9 mouse cellular contexts compared by ENCODE assay signal in genomic region chr17:17394336-17394735, GRCm38 (mm10). TPM values are rescaled to one million over a fixed set of nuclear protein-coding genes. Genes with fewer than 3 reads are reported as not detected.
A peak's percentile ranks its signal among the peaks of the same experiment; 100 is the strongest.
DNase-seq lines count a peak whose midpoint lies in the region; ATAC-seq and TF ChIP-seq lines count a peak whose summit lies in the region.
"Had no signal": no experiment of that assay in that cellular context is flagged by ENCODE, and none has a peak within 500 bp of the region (broad histone marks: within the 10 kb centered on the region; RNA-seq: fewer than 3 reads in every experiment).

No protein-coding gene starts in this region.

- no peak overlapping the region for H3K4me3 ChIP-seq in heart, postnatal 0 days (ENCODE audit: low read depth, low read length)
- no peak overlapping the region for H3K4me3 ChIP-seq in thymus, adult 2 months (ENCODE audit: control insufficient read depth, insufficient read depth, low read length)
- H3K4me3 ChIP-seq: erythroblast, embryonic 14.5 days had no signal

- H3K9ac ChIP-seq in heart, postnatal 0 days (replicated peaks; ENCODE audit: low read depth, low read length): no peak overlapping the region

- no peaks in the 10 kb centered on the region for H3K9me3 ChIP-seq in heart, postnatal 0 days (replicated peaks; ENCODE audit: control insufficient read depth, low read length)

- no peak overlapping the region for H3K4me2 ChIP-seq in heart, postnatal 0 days (ENCODE audit: low read depth, low read length)

- no peaks in the 10 kb centered on the region for H3K4me1 ChIP-seq in heart, postnatal 0 days (ENCODE audit: control insufficient read depth, insufficient read depth)
- no peaks in the 10 kb centered on the region for H3K4me1 ChIP-seq in thymus, adult 2 months (replicated peaks; ENCODE audit: control insufficient read depth, insufficient read depth, low read length)

- H3K27ac ChIP-seq in heart, postnatal 0 days (ENCODE audit: low read depth): no peak overlapping the region
- H3K27ac ChIP-seq in thymus, adult 2 months (ENCODE audit: control insufficient read depth, insufficient read depth, low read length): no peak overlapping the region

- peak; percentile 84 for ATAC-seq in CD4-positive, CD25-positive, alpha-beta regulatory T cell, adult 4 months
- no peak for ATAC-seq in heart, postnatal 0 days (ENCODE audit: insufficient read depth, low read depth)
- peak; percentile 95 for ATAC-seq in neutrophil, adult 5-6 weeks (ENCODE audit: extremely low read depth, insufficient number of reproducible peaks, low FRiP score, poor library complexity, severe bottlenecking)

- H3K27me3 ChIP-seq in heart, postnatal 0 days (ENCODE audit: control insufficient read depth, insufficient read depth, low read length): no peaks in the 10 kb centered on the region
- no peaks in the 10 kb centered on the region for H3K27me3 ChIP-seq in thymus, adult 2 months (ENCODE audit: control insufficient read depth, insufficient read depth, low read length)

- no peak for TF ChIP-seq POLR2A in thymus, adult 2 months (IDR thresholded peaks at IDR 0.05; ENCODE audit: control insufficient read depth, extremely low read depth, insufficient read depth, low read length, poor library complexity)

- peak; percentile 82 for TF ChIP-seq CTCF in heart, postnatal 0 days (IDR thresholded peaks at IDR 0.05; ENCODE audit: low read depth)
- no peak for TF ChIP-seq CTCF in thymus, adult 2 months (IDR thresholded peaks at IDR 0.05; ENCODE audit: borderline replicate concordance, control insufficient read depth, extremely low read depth, insufficient read depth, low read length, poor library complexity)

- 30% methylated on average over 4 of the region's 4 CpGs for WGBS in heart, postnatal 0 days
- WGBS in thymus, adult 2 months: 25% methylated on average over 4 of the region's 4 CpGs

- H3K36me3 ChIP-seq in heart, postnatal 0 days (replicated peaks; ENCODE audit: control insufficient read depth, insufficient read depth, low read length): peaks cover 32% of the 10 kb centered on the region
- H3K36me3 ChIP-seq in thymus, adult 2 months (ENCODE audit: control insufficient read depth, insufficient read depth, low read length): peaks cover 5% of the 10 kb centered on the region; the same call in 1 of the 2 replicates

- peak; percentile 74 for DNase-seq in adrenal gland, adult 2 months
- DNase-seq in embryo, embryonic 11 days: peak; percentile 84
- DNase-seq in heart, postnatal 0 days (ENCODE audit: low spot score): peak; percentile 73
- peak; percentile 72 to 89 for DNase-seq in kidney, postnatal 36 days
- peak; percentile 59 to 66 for DNase-seq in lung, adult 18-20 months
- DNase-seq in thymus, adult 2 months: peak; percentile 75

- TF ChIP-seq EP300 in heart, postnatal 0 days (IDR thresholded peaks at IDR 0.05; ENCODE audit: low read depth): no peak

RNA-seq across cellular contexts. Expression of gene Lix1, which starts 8.1 kb away (rescaled TPM):
- polyA plus RNA-seq in CD4-positive, CD25-positive, alpha-beta regulatory T cell, adult 4 months (2017; shearing (Covaris generic)): under 1 TPM; 0.30 to 0.32 TPM
- 10 to 100 TPM in 1 of 2 experiments, 1 to 10 TPM in 1; 6.9 to 10.8 TPM for total RNA-seq in adrenal gland, adult 2 months (2021)
- polyA plus RNA-seq in adrenal gland, adult 2 months (2012; rRNA removed): 0.36 and 0.38 TPM in 2 replicates
- 2.1 and 2.5 TPM in 2 replicates for total RNA-seq in heart, postnatal 0 days (2014; rRNA removed; ENCODE audit: low replicate concordance)
- 6.9 and 8.3 TPM in 2 replicates for polyA plus RNA-seq in heart, postnatal 0 days (2015; fragmentation: Nextera tagmentation; extraction: Ambion mirVana)
- total RNA-seq in neutrophil, adult 5-6 weeks (2017): not detected in 2 replicates
- polyA plus RNA-seq in thymus, adult 2 months (2012; rRNA removed): 0.10 and 0.12 TPM in 2 replicates
- polyA plus RNA-seq: erythroblast, embryonic 14.5 days had no signal

RNA-seq across cellular contexts. Expression of gene Riok2, which starts 20.2 kb away (rescaled TPM):
- 10 to 100 TPM; 35.3 to 36.4 TPM for polyA plus RNA-seq in CD4-positive, CD25-positive, alpha-beta regulatory T cell, adult 4 months (2017; shearing (Covaris generic))
- 10 to 100 TPM; 37.0 to 37.4 TPM for total RNA-seq in adrenal gland, adult 2 months (2021)
- 2.7 and 3.9 TPM in 2 replicates for polyA plus RNA-seq in adrenal gland, adult 2 months (2012; rRNA removed)
- total RNA-seq in heart, postnatal 0 days (2014; rRNA removed; ENCODE audit: low replicate concordance): 27.7 and 34.1 TPM in 2 replicates
- polyA plus RNA-seq in heart, postnatal 0 days (2015; fragmentation: Nextera tagmentation; extraction: Ambion mirVana): 21.2 and 21.4 TPM in 2 replicates
- total RNA-seq in neutrophil, adult 5-6 weeks (2017): 29.6 and 30.0 TPM in 2 replicates
- 7.4 and 10.2 TPM in 2 replicates for polyA plus RNA-seq in thymus, adult 2 months (2012; rRNA removed)
